Mouse (Mus musculus) CH12.LX (cell line): Measurements from ENCODE around the gene Mcts2.

Experiments
- CHD2 ChIP-seq: IDR thresholded peaks from 2 replicates; pipeline ENCODE4 v1.6.1; 2011; ENCODE audit warnings: low read length, improper control_type of control experiment
- CTCF ChIP-seq, 2 experiments: IDR thresholded peaks in 1 of 2; conservative IDR thresholded peaks in 1 of 2; 2 replicates each; pipeline ENCODE4 v1.5.1; 2011 to 2012; ENCODE audit warnings: low read depth in 2 of 2, low read length in 2 of 2, improper control_type of control experiment in 1 of 2, inconsistent platforms in 1 of 2, mild to moderate bottlenecking in 1 of 2, moderate library complexity in 1 of 2
- EP300 ChIP-seq: IDR thresholded peaks from 2 replicates; pipeline ENCODE4 v1.6.1; 2011; ENCODE audit warnings: low read length, improper control_type of control experiment
- KAT2A ChIP-seq: IDR thresholded peaks from 2 replicates; pipeline ENCODE4 v1.6.1; 2012; ENCODE audit warnings: low read length, improper control_type of control experiment, inconsistent platforms; ENCODE audit not compliant: insufficient replicate concordance
- MAX ChIP-seq: IDR thresholded peaks from 2 replicates; pipeline ENCODE4 v1.6.1; 2011; ENCODE audit warnings: low read length, improper control_type of control experiment
- MXI1 ChIP-seq: IDR thresholded peaks from 2 replicates; pipeline ENCODE4 v1.6.1; 2011; ENCODE audit warnings: mild to moderate bottlenecking, low read depth, low read length, improper control_type of control experiment
- POLR2A ChIP-seq: IDR thresholded peaks from 2 replicates; pipeline ENCODE4 v1.6.1; 2011; ENCODE audit warnings: low read depth, mild to moderate bottlenecking, improper control_type of control experiment, low read length
- ZMIZ1 ChIP-seq: IDR thresholded peaks from 2 replicates; pipeline ENCODE4 v1.6.1; 2012; ENCODE audit warnings: low read depth, mild to moderate bottlenecking, inconsistent platforms, low read length, improper control_type of control experiment

DNA sequence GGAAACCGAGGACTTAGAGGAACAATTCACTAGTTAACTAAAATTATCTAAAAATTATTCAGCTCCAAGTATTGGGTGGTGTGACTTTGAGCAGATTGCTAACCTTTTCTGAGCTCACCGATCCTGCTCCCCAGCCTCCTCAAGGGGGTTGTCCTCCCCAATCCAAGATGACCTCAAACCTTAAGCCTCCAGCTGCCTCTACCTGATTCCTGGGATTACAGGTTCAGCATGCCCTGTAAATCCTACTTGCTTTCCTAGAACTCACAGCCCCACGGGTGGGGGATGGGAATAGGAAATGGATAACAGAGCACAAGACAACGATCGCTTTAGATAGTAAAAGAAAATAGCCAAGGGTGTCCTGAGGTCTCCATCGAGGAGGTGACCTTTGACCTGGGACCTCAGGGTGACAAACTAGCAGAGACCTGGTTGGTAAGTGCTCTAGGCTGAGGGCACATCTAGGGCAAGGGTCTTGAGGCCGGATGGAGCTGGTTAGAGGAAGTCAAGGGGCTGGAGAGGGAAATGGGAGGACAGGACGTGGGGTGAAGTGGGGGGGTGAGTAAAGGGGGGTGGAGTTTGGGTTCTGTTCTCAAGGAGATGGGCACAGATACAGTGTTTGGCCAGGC lies 42.3 kb downstream of the Mcts2 start:
- TF ChIP-seq POLR2A (no peak), KAT2A (no peak), CTCF (conservative IDR thresholded peaks at IDR 0.05 in 1 of 2, IDR thresholded peaks at IDR 0.05 in 1 of 2; ENCODE audit: low read depth in 2 of 2, low read length in 2 of 2) (no peak), MAX (no peak), CHD2 (no peak), ZMIZ1 (no peak), MXI1 (no peak), EP300 (no peak)
